Mouse (Mus musculus) retina, postnatal 7 days (tissue): ENCODE results near the gene Hcst.

Experiments
- DNase-seq: peaks from one replicate; pipeline ENCODE4 v3.0.0-alpha.2; 2012; ENCODE audit warnings: low read depth, low spot score

Hcst gene

GRCm38 (mm10) chr7:30434238-30434637 lies 14.6 kb upstream of the Hcst start:
- no peak for DNase-seq

- peak; percentile 81 for DNase-seq
These were observed 12.1 kb upstream of the Hcst start for GRCm38 (mm10) chr7:30431793-30432192.

GRCm38 (mm10) chr7:30430191-30430590 lies 10.5 kb upstream of the Hcst start:
- no peak for DNase-seq

- no peak for DNase-seq
These were observed 9.7 kb upstream of the Hcst start for GRCm38 (mm10) chr7:30429327-30429726.

GRCm38 (mm10) chr7:30423071-30423641 lies 3.5 kb upstream of the Hcst start:
- no peak for DNase-seq

- DNase-seq: no peak
These were observed 2.9 kb upstream of the Hcst start for GRCm38 (mm10) chr7:30422560-30422959.

GRCm38 (mm10) chr7:30421890-30422435 lies 2.3 kb upstream of the Hcst start:
- DNase-seq: peak; percentile 83

GRCm38 (mm10) chr7:30421175-30421889 lies 1.7 kb upstream of the Hcst start, which contains the start of gene Nfkbid:
Nfkbid (plus strand) TSS chr7:30421732.
- DNase-seq: no peak

GRCm38 (mm10) chr7:30420673-30421072 lies 1.0 kb upstream of the Hcst start:
- no peak for DNase-seq

GRCm38 (mm10) chr7:30417856-30418255 lies 1.8 kb downstream of the Hcst start:
- DNase-seq: no peak

GRCm38 (mm10) chr7:30413596-30413995 lies 6.1 kb downstream of the Hcst start, which contains the start of gene Tyrobp:
Tyrobp (plus strand) TSS chr7:30413760.
- no peak for DNase-seq

- DNase-seq: no peak
These were observed 6.9 kb downstream of the Hcst start for GRCm38 (mm10) chr7:30412735-30413147.

- no peak for DNase-seq
These were observed 8.6 kb downstream of the Hcst start for GRCm38 (mm10) chr7:30411023-30411422.

GRCm38 (mm10) chr7:30409789-30410188 lies 9.9 kb downstream of the Hcst start:
- no peak for DNase-seq

GRCm38 (mm10) chr7:30408639-30409038 lies 11.0 kb downstream of the Hcst start:
- DNase-seq: no peak

- no peak for DNase-seq
These were observed 17.3 kb downstream of the Hcst start for GRCm38 (mm10) chr7:30402343-30402742.

- DNase-seq: no peak
These were observed 20.0 kb downstream of the Hcst start for GRCm38 (mm10) chr7:30399671-30400070.

- no peak for DNase-seq
These were observed 24.8 kb downstream of the Hcst start for GRCm38 (mm10) chr7:30394871-30395270.

- DNase-seq: no peak
These were observed 25.3 kb downstream of the Hcst start for GRCm38 (mm10) chr7:30394379-30394778.

- no peak for DNase-seq
These were observed 26.0 kb downstream of the Hcst start for GRCm38 (mm10) chr7:30393631-30394030.

- DNase-seq: no peak
These were observed 26.7 kb downstream of the Hcst start for GRCm38 (mm10) chr7:30392746-30393520.

- DNase-seq: no peak
These were observed 35.5 kb downstream of the Hcst start for GRCm38 (mm10) chr7:30384106-30384505.
